Mouse (Mus musculus): Measurements from ENCODE around the gene C8g.

The C8g gene

DNA sequence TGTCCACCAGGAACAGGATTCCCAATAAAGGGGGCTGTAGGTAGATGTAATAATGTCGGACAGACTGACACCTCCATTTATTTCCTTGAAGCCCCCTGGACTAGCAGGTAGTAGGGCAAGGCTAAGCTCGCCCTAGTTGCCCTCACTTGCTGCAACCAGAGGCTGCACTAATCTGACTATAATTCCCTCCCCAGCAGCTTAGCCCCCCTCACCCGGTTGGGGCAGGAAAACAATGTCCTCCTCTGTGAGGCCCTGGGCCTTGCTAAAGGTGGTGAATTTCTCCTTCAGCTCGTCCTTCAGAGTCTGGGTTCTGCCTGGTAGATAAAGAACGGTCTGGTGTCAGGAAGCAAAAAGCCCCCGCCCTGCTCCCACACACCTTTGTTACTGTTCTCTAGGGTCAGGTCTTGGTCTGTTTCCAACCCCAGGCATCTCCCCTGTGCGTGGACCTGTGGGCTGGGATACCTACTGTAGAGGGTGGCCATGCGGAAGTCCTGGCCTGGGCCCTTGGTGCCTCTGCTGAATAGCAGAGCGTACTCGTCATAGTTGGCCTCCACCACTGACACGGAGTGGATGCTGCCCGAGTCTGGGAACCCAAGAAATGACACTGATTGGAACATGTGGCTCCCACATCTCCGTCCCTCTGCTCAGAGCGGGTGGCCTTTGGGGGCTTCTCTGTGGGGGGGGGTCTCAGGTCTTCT is 33.8 kb downstream of the C8g start:
- DNase-seq (ENCODE audit: low spot score): no peak

DNA sequence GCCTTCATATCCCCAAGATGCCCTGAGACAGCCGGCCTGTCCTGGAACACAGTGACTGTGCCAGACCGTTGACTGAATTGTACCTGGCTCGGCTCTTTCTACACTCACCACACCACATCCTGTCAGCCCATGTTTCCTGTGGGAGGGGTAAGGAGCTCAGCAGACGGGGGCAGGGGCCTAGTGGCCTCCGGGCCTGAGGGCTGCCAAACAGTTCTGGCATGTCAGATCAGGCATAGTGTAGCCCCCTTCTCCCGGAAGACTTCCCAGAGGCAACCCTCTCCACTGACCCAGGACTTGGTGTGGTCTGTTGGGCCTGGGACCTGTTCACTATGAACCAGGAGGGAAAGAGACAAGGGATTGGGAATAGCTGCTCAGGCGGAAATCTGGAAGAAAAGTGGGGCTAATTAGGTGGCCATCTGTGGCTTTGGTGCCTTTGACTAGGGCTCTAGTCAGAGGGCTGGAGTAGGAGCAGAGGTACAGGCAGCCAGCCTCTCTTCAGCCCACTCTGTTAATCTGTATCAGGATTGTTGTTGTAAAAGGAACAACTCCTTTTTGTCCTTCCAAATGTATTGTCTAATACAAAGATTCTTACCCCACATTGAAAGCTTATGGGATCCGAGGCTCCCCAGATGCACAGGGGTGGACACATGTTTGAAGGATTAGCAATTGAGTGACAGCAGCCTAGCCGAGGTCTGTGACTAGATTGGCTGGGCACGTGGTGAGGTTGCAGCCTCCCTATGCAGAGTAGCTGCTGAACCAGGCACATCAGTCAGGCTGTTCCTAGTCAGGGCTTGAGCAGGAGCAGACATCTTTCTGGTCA is 35.5 kb downstream of the C8g start:
- DNase-seq (ENCODE audit: low spot score): peak; percentile 64

GRCm38 (mm10) chr2:25465256-25465655 is 36.3 kb downstream of the C8g start:
- DNase-seq (ENCODE audit: low spot score): no peak

DNA sequence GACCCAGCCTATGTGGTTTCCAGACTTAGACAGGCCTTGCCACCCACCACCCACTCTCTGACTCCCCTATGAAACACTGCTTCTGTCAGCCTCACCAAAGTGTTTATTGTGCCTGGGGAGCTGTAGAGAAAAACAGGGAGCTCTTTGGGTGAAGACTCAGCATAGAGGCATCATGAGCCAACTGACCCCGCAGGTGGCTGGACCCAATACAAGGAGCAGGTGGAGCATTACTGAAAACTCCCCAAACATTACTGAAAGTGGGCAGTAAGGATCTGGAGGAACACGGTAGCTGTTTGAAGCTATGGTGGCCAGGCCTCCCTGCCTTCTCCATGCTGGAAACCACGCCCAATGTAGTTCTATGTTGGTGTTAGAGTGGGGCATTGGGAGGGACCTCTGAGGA is 37.9 kb downstream of the C8g start:
- DNase-seq (ENCODE audit: low spot score): no peak

GRCm38 (mm10) chr2:25461407-25461806 is 40.1 kb downstream of the C8g start:
- no peak for DNase-seq (ENCODE audit: low spot score)

DNA sequence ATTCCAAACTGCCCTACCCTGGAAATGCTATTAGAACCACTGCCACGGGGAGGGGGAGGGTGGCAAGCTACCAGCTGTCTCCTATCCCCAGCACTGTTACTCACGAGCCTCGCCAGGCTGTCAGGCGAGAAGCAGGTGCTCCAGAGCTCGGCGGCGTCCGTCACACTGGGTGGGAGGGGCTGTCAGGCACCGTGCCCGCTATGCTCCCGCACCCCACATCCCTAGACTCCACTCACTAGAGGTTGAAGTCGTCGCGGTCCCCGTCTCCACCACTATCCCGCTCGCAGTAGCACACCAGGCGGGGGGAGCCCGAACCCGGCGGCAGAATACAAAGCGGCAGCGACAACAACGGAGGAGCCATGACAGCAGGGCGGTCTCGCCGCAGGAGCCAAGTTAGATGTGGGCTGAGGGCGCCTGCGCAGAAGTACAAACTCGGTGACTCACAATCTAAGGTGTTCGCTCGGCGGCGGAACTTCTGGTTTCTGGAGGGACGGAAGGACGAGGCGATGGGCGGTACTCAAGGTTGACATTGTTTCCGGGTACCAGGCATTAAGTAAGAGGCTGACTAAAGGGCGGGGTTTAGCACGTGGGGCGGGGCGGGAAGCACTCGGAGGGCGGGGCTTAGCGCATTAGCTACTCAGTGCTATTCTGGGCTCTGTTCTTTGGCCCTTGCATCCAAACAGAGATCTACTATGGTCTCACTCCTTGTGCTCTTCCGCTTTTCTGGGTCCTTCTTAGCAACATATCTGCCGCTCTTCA is 40.8 kb downstream of the C8g start, which contains the start of gene Paxx:
TSS of gene Paxx (minus strand) at position 544 of the 759 bp plus-strand sequence.
- peak; percentile 89 for DNase-seq (ENCODE audit: low spot score)

- no peak for DNase-seq (ENCODE audit: low spot score)
These were observed 41.4 kb downstream of the C8g start for GRCm38 (mm10) chr2:25460135-25460534.

DNA sequence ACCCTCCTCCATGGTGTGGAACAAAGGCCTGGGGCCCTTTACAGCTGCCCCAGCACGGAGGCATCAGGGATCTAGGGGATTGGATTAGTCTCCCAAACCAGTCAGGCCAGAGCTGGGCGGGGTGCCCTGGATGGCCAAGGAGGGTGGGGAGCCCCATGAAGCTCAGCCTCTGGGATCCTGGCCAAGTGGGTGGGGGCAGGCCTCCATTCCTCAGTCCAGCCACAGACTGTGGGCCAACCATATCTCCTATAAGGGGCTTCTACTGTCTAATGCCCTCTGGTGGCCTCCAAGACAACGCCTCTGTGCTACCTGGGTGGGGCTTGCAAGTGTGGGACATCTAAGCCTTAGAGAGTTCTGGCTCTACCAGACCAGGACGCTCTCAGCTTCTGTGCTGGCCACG is 42.6 kb downstream of the C8g start:
- no peak for DNase-seq (ENCODE audit: low spot score)

GRCm38 (mm10) chr2:25457022-25457896 is 44.3 kb downstream of the C8g start:
- no peak for DNase-seq (ENCODE audit: low spot score)

- DNase-seq (ENCODE audit: low spot score): no peak
These were observed 45.1 kb downstream of the C8g start, which contains the start of gene Clic3 for GRCm38 (mm10) chr2:25456205-25456953. Clic3 (plus strand) TSS chr2:25456838.

DNA sequence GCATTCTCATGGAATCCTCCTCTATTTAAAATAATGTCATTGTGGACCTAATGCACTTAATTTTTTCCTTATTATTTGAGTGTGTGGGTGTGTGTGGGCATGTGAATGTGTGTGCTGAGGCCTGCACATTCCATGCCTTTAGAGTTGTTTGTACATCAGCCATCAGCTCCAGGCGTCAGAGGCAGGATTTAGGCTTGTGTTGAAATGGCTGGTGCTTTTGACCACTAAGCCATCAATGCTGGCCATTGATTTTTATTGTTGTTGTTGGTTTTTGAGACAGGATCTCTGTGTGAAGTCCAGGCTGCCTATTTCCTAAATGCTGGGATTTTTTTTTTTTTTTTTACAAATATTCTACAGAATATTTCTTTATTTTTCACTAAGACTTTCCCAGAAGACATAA is 48.6 kb downstream of the C8g start:
- no peak for DNase-seq (ENCODE audit: low spot score)

- no peak for DNase-seq (ENCODE audit: low spot score)
These were observed 50.5 kb downstream of the C8g start for GRCm38 (mm10) chr2:25450853-25451647.

Data from retina, embryonic 14.5 days (tissue).